Mouse (Mus musculus) heart, adult 2 months (tissue): ENCODE results near the gene Itpkb. TPM values are rescaled to one million over a fixed set of nuclear protein-coding genes. Genes with fewer than 3 reads are reported as not detected.

Source experiments
- DNase-seq, 2 experiments: peaks; one replicate each; pipeline ENCODE4 v3.0.0; 2021
- H3K27ac ChIP-seq: fragments of 200-600 bp; 2 replicates; pipeline ENCODE4 v1.8.1; 2022
- H3K27me3 ChIP-seq: fragments of 200-500 bp; 2 replicates; pipeline ENCODE4 v1.6.1; 2012; ENCODE audit warnings: mild to moderate bottlenecking, low read length, inconsistent platforms, mixed read lengths; ENCODE audit not compliant: control insufficient read depth, insufficient read depth
- H3K36me3 ChIP-seq: fragments of 200-500 bp; 2 replicates; pipeline ENCODE4 v1.6.1; 2012; ENCODE audit warnings: low read length, inconsistent platforms; ENCODE audit not compliant: control insufficient read depth, insufficient read depth
- H3K4me1 ChIP-seq: fragments of 200-500 bp; 2 replicates; pipeline ENCODE4 v1.6.1; 2011; ENCODE audit warnings: low read length; ENCODE audit not compliant: control insufficient read depth, insufficient read depth
- H3K4me3 ChIP-seq: fragments of 200-600 bp; 2 replicates; pipeline ENCODE4 v1.8.1; 2022
- H3K79me2 ChIP-seq: fragments of 200-500 bp; replicated peaks from 2 replicates; pipeline ENCODE4 v1.6.1; 2012; ENCODE audit warnings: mild to moderate bottlenecking, inconsistent platforms, low read length, moderate library complexity, mixed read lengths; ENCODE audit not compliant: control insufficient read depth, insufficient read depth
- H3K9ac ChIP-seq: fragments of 200-500 bp; 2 replicates; pipeline ENCODE4 v1.6.1; 2012; ENCODE audit warnings: low read depth, mild to moderate bottlenecking, control low read depth, inconsistent platforms, low read length, mixed read lengths
- CTCF ChIP-seq: fragments of 200-600 bp; IDR thresholded peaks from 2 replicates; pipeline ENCODE4 v1.8.1; 2022; ENCODE audit warnings: antibody characterized with exemption, mild to moderate bottlenecking, moderate library complexity
- EP300 ChIP-seq: fragments of 200-500 bp; IDR thresholded peaks from 2 replicates; pipeline ENCODE4 v1.6.1; 2011; ENCODE audit warnings: low read depth, low read length, control low read depth; ENCODE audit not compliant: insufficient read depth
- POLR2A ChIP-seq: fragments of 200-500 bp; IDR thresholded peaks from 2 replicates; pipeline ENCODE4 v1.6.1; 2011; ENCODE audit warnings: mild to moderate bottlenecking, low read depth, low read length, control low read depth; ENCODE audit not compliant: insufficient read depth
- WGBS: fragments of 180-500 bp; shearing (Covaris S2); methylation state at CpG from one replicate; pipeline ENCODE4 v1.1.7; 2018; 5-methylcytosine and 5-hydroxymethylcytosine counted together
- intact Hi-C: fragments of 180-260 bp; cut with DNase I; formaldehyde crosslinking; loops from one replicate; pipeline ENCODE4 v1.15.1; 2025
- polyA plus RNA-seq: library from polyadenylated mRNA; depleted of rRNA; stranded (reverse); fragments of >200 nt; gene quantifications from 2 replicates; pipeline ENCODE4 v1.2.3, GENCODE M21; 2012
- total RNA-seq, 2 experiments: library from RNA; stranded (reverse); gene quantifications; 2 replicates each; pipeline ENCODE4 v1.2.3; 2021

Gene Itpkb
- total and polyA plus RNA-seq, 3 experiments, result 21.5 to 50.7 (median 50.0) TPM

GRCm38 (mm10) chr1:180407171-180407671, 76.9 kb downstream of the Itpkb start:
- peaks cover 62% of the 10 kb centered on the region for H3K4me1 ChIP-seq
- intact Hi-C loops, result loop anchor here (1.0 to 2.0 kb wide), 4 partner anchors 14 to 139 kb away; no protein-coding TSS in a partner anchor
- peak overlapping the region; percentile 96 for H3K27ac ChIP-seq
- TF ChIP-seq EP300, result 0 out of 2 replicates have a peak, but pooled peaks have one; percentile 52
- TF ChIP-seq POLR2A, result no peak
- peak; percentile 94 for TF ChIP-seq CTCF
- DNase-seq, result peak; percentile 70 to 78
- H3K9ac ChIP-seq, result peak overlapping the region; percentile 65
- peaks cover 10% of the 10 kb centered on the region; the same call in 1 of the 2 replicates for H3K36me3 ChIP-seq
- WGBS, result 17% methylated on average over 16 of the region's 16 CpGs
- H3K27me3 ChIP-seq, result no peaks in the 10 kb centered on the region
- H3K4me3 ChIP-seq, result peak overlapping the region; percentile 6; the same call in 1 of the 2 replicates
- peaks cover 3% of the 10 kb centered on the region for H3K79me2 ChIP-seq

GRCm38 (mm10) chr1:180407727-180408719, 77.7 kb downstream of the Itpkb start:
- H3K79me2 ChIP-seq, result peaks cover 4% of the 10 kb centered on the region
- H3K36me3 ChIP-seq, result peaks cover 9% of the 10 kb centered on the region; the same call in 1 of the 2 replicates
- H3K4me1 ChIP-seq, result peaks cover 58% of the 10 kb centered on the region
- H3K27ac ChIP-seq, result peak overlapping the region; percentile 96
- peak overlapping the region; percentile 24; the same call in 1 of the 2 replicates for H3K9ac ChIP-seq
- WGBS, result 52% methylated on average over 18 of the region's 18 CpGs
- peak in 1 of 2 experiments; percentile 29 for DNase-seq
- intact Hi-C loops, result loop anchor here (1.0 to 2.0 kb wide), 4 partner anchors 13 to 140 kb away; no protein-coding TSS in a partner anchor
- peak overlapping the region; percentile 6; the same call in 1 of the 2 replicates for H3K4me3 ChIP-seq
- no peaks in the 10 kb centered on the region for H3K27me3 ChIP-seq
- TF ChIP-seq CTCF, result no peak
- TF ChIP-seq POLR2A, result no peak
- no peak for TF ChIP-seq EP300

- peak overlapping the region; percentile 96 for H3K27ac ChIP-seq
These were observed 78.5 kb downstream of the Itpkb start for GRCm38 (mm10) chr1:180408832-180409231.

GRCm38 (mm10) chr1:180409771-180410170, 79.5 kb downstream of the Itpkb start:
- Histone ChIP-seq H3K79me2 (peaks cover 4% of the 10 kb centered on the region), H3K9ac (no peak overlapping the region), H3K27me3 (no peaks in the 10 kb centered on the region), H3K36me3 (peaks cover 4% of the 10 kb centered on the region; the same call in 1 of the 2 replicates), H3K4me3 (no peak overlapping the region), H3K4me1 (peaks cover 44% of the 10 kb centered on the region), H3K27ac (peak overlapping the region; percentile 96)
- intact Hi-C loops, result no loop called here
- WGBS, result 54% methylated on average over 5 of the region's 5 CpGs
- peak in 1 of 2 experiments; percentile 37 for DNase-seq
- TF ChIP-seq POLR2A (no peak), CTCF (peak; percentile 35)

More at GRCm38 (mm10) chr1:180408832-180409231, 78.5 kb downstream of the Itpkb start:
- intact Hi-C loops, result no loop called here
- TF ChIP-seq CTCF (no peak), EP300 (peak; percentile 66; the same call in 1 of the 2 replicates), POLR2A (peak; percentile 45; the same call in 1 of the 2 replicates)
- Histone ChIP-seq H3K4me1 (peaks cover 50% of the 10 kb centered on the region), H3K27me3 (no peaks in the 10 kb centered on the region), H3K4me3 (no peak overlapping the region), H3K79me2 (peaks cover 4% of the 10 kb centered on the region), H3K9ac (no peak overlapping the region), H3K36me3 (peaks cover 4% of the 10 kb centered on the region; the same call in 1 of the 2 replicates)
- peak; percentile 67 to 79 for DNase-seq
- WGBS, result 35% methylated on average over 9 of the region's 9 CpGs

- Histone ChIP-seq H3K27me3 (no peaks in the 10 kb centered on the region), H3K36me3 (no peaks in the 10 kb centered on the region), H3K9ac (no peak overlapping the region), H3K79me2 (peaks cover 4% of the 10 kb centered on the region), H3K27ac (peak overlapping the region; percentile 96), H3K4me1 (peaks cover 40% of the 10 kb centered on the region), H3K4me3 (no peak overlapping the region)
- intact Hi-C loops, result no loop called here
- no peak for TF ChIP-seq EP300
- TF ChIP-seq CTCF, result no peak
- no peak for TF ChIP-seq POLR2A
- DNase-seq, result peak in 1 of 2 experiments; percentile 24
- WGBS, result 55% methylated on average over 7 of the region's 7 CpGs
These were observed 80.0 kb downstream of the Itpkb start for GRCm38 (mm10) chr1:180410306-180410705.
